Mouse (Mus musculus): Measurements from ENCODE around the gene Tti1. TPM values are rescaled to one million over a fixed set of nuclear protein-coding genes. Genes with fewer than 3 reads are reported as not detected.

Gene Tti1
- polyA plus RNA-seq, 1 experiment = 17.6 TPM

- no peak for TF ChIP-seq POLR2A (IDR thresholded peaks at IDR 0.05; ENCODE audit: low read depth, low read length)
- TF ChIP-seq CTCF (IDR thresholded peaks at IDR 0.05; ENCODE audit: extremely low read depth, insufficient read depth, insufficient read length, insufficient replicate concordance) = no peak
- DNase-seq (ENCODE audit: low read depth in 1 of 2, low spot score in 2 of 2) = no peak
- H3K4me1 ChIP-seq (ENCODE audit: control insufficient read depth, insufficient read depth, insufficient read length) = no peaks in the 10 kb centered on the region
- WGBS = 82% methylated on average over 4 of the region's 4 CpGs
- H3K36me3 ChIP-seq (ENCODE audit: control insufficient read depth, insufficient read depth, low read length) = no peaks in the 10 kb centered on the region
- H3K27me3 ChIP-seq (ENCODE audit: control insufficient read depth, insufficient read depth, low read length) = peaks cover 5% of the 10 kb centered on the region; the same call in 1 of the 2 replicates
- no peak overlapping the region for H3K27ac ChIP-seq (ENCODE audit: insufficient read depth, low read length)
- H3K4me3 ChIP-seq (ENCODE audit: extremely low read depth, insufficient read depth, insufficient read length) = no peak overlapping the region
Measured at GRCm38 (mm10) chr2:157936676-157937075, 91.6 kb downstream of the Tti1 start.

- Histone ChIP-seq H3K27ac (ENCODE audit: insufficient read depth, low read length) (no peak overlapping the region), H3K27me3 (ENCODE audit: control insufficient read depth, insufficient read depth, low read length) (peaks cover 2% of the 10 kb centered on the region; the same call in 1 of the 2 replicates), H3K4me1 (ENCODE audit: control insufficient read depth, insufficient read depth, insufficient read length) (no peaks in the 10 kb centered on the region), H3K36me3 (ENCODE audit: control insufficient read depth, insufficient read depth, low read length) (no peaks in the 10 kb centered on the region), H3K4me3 (ENCODE audit: extremely low read depth, insufficient read depth, insufficient read length) (no peak overlapping the region)
- 65% methylated on average over 11 of the region's 11 CpGs for WGBS
- DNase-seq (ENCODE audit: low read depth in 1 of 2, low spot score in 2 of 2) = no peak
- TF ChIP-seq CTCF (IDR thresholded peaks at IDR 0.05; ENCODE audit: extremely low read depth, insufficient read depth, insufficient read length, insufficient replicate concordance) (no peak), POLR2A (IDR thresholded peaks at IDR 0.05; ENCODE audit: low read depth, low read length) (no peak)
Measured at GRCm38 (mm10) chr2:157935444-157936171, 92.6 kb downstream of the Tti1 start.

GRCm38 (mm10) chr2:157932655-157933054 is 95.6 kb downstream of the Tti1 start:
- 74% methylated on average over 4 of the region's 4 CpGs for WGBS
- no peaks in the 10 kb centered on the region for H3K36me3 ChIP-seq (ENCODE audit: control insufficient read depth, insufficient read depth, low read length)
- no peak overlapping the region for H3K4me3 ChIP-seq (ENCODE audit: extremely low read depth, insufficient read depth, insufficient read length)
- TF ChIP-seq CTCF (IDR thresholded peaks at IDR 0.05; ENCODE audit: extremely low read depth, insufficient read depth, insufficient read length, insufficient replicate concordance) = no peak
- TF ChIP-seq POLR2A (IDR thresholded peaks at IDR 0.05; ENCODE audit: low read depth, low read length) = no peak
- no peaks in the 10 kb centered on the region for H3K4me1 ChIP-seq (ENCODE audit: control insufficient read depth, insufficient read depth, insufficient read length)
- no peaks in the 10 kb centered on the region for H3K27me3 ChIP-seq (ENCODE audit: control insufficient read depth, insufficient read depth, low read length)
- H3K27ac ChIP-seq (ENCODE audit: insufficient read depth, low read length) = no peak overlapping the region
- DNase-seq (ENCODE audit: low read depth in 1 of 2, low spot score in 2 of 2) = no peak

Other genes with a start within 250 kb of the Tti1 start
- gene Vstm2l, start 113.8 kb downstream of the Tti1 start, polyA plus RNA-seq (2012; rRNA removed) = not detected in 2 replicates
- 13.6 and 17.7 TPM in 2 replicates for gene Rprd1b, start 64 bp upstream of the Tti1 start, polyA plus RNA-seq (2012; rRNA removed)
- gene Tgm2, start 118.0 kb upstream of the Tti1 start, polyA plus RNA-seq (2012; rRNA removed) = 53.3 and 66.9 TPM in 2 replicates
- 0.58 and 0.62 TPM in 2 replicates for gene D630003M21Rik, start 200.8 kb upstream of the Tti1 start, polyA plus RNA-seq (2012; rRNA removed)
- gene Bpi, start 229.7 kb upstream of the Tti1 start, polyA plus RNA-seq (2012; rRNA removed) = 0.07 TPM in 1 of 2 replicates, not detected in the other